Mouse (Mus musculus) liver, embryonic 11.5 days (tissue): ENCODE measurements around the gene Vipr2. TPM values are rescaled to one million over a fixed set of nuclear protein-coding genes. Genes with fewer than 3 reads are reported as not detected.

ENCODE experiments used
- ATAC-seq: fragments of 200-750 bp; cut with Nextera tagmentation; replicated peaks from 2 replicates; pipeline ENCODE4 v1.8.0; 2017; ENCODE audit warnings: moderate number of reproducible peaks, mild to moderate bottlenecking, moderate TSS enrichment, moderate library complexity; ENCODE audit not compliant: low FRiP score
- DNase-seq: peaks from one replicate; pipeline ENCODE4 v3.0.0-alpha.2; 2017; ENCODE audit warnings: low spot score
- H3K27ac ChIP-seq: fragments of 300-500 bp; sonication (generic); 2 replicates; pipeline ENCODE4 v1.5.1; 2014; ENCODE audit warnings: mild to moderate bottlenecking, low read depth, low read length, control low read depth
- H3K27me3 ChIP-seq: fragments of 300-500 bp; sonication (generic); replicated peaks from 2 replicates; pipeline ENCODE4 v1.6.1; 2014; ENCODE audit warnings: low read length, mixed read lengths; ENCODE audit not compliant: control insufficient read depth, insufficient read depth
- H3K36me3 ChIP-seq: fragments of 300-500 bp; sonication (generic); 2 replicates; pipeline ENCODE4 v1.6.1; 2014; ENCODE audit warnings: mild to moderate bottlenecking, low read length, moderate library complexity, mixed read lengths; ENCODE audit not compliant: control insufficient read depth, insufficient read depth
- H3K4me1 ChIP-seq: fragments of 300-500 bp; sonication (generic); replicated peaks from 2 replicates; pipeline ENCODE4 v1.6.1; 2014; ENCODE audit warnings: low read length, mixed read lengths; ENCODE audit not compliant: control insufficient read depth, insufficient read depth
- H3K4me2 ChIP-seq: fragments of 300-500 bp; sonication (generic); 2 replicates; pipeline ENCODE4 v1.6.1; 2014; ENCODE audit warnings: mild to moderate bottlenecking, control low read depth, moderate library complexity
- H3K4me3 ChIP-seq: fragments of 300-500 bp; sonication (generic); 2 replicates; pipeline ENCODE4 v1.5.1; 2014; ENCODE audit warnings: low read depth, low read length, control low read depth
- H3K9ac ChIP-seq: fragments of 300-500 bp; sonication (generic); 2 replicates; pipeline ENCODE4 v1.6.1; 2014; ENCODE audit warnings: low read depth, low read length, control low read depth
- H3K9me3 ChIP-seq: fragments of 300-500 bp; sonication (generic); 2 replicates; pipeline ENCODE4 v1.6.1; 2016; ENCODE audit warnings: low read length, inconsistent platforms, mixed read lengths; ENCODE audit not compliant: control insufficient read depth
- WGBS: fragments of 180-500 bp; shearing (Covaris S2); extraction: QIAGEN DNeasy Blood & Tissue Kit; methylation state at CpG from one replicate; pipeline ENCODE4 v1.1.7; 2014; 5-methylcytosine and 5-hydroxymethylcytosine counted together
- polyA plus RNA-seq: library from polyadenylated mRNA; unstranded; fragments of >200 nt; fragmentation: Nextera tagmentation; extraction: Ambion mirVana; gene quantifications from 2 replicates; pipeline ENCODE4 v1.2.1, GENCODE M21; 2014

Gene Vipr2
- polyA plus RNA-seq, 1 experiment from 2014 or later = 0.40 TPM

GRCm38 (mm10) chr12:116086951-116087600 is 9.6 kb downstream of the Vipr2 start:
- Histone ChIP-seq H3K9me3 (no peaks in the 10 kb centered on the region), H3K4me3 (no peak overlapping the region), H3K4me1 (no peaks in the 10 kb centered on the region), H3K4me2 (no peak overlapping the region), H3K27ac (no peak overlapping the region), H3K27me3 (no peaks in the 10 kb centered on the region), H3K36me3 (no peaks in the 10 kb centered on the region), H3K9ac (no peak overlapping the region)
- DNase-seq (no peak), ATAC-seq (no peak)
- 72% methylated on average over 5 of the region's 5 CpGs for WGBS

GRCm38 (mm10) chr12:116089836-116090235 is 12.3 kb downstream of the Vipr2 start:
- 90% methylated on average over 3 of the region's 3 CpGs for WGBS
- ATAC-seq (no peak), DNase-seq (no peak)
- H3K4me3 ChIP-seq = no peak overlapping the region
- H3K4me1 ChIP-seq = no peaks in the 10 kb centered on the region
- H3K27ac ChIP-seq = no peak overlapping the region
- H3K9ac ChIP-seq = no peak overlapping the region
- H3K27me3 ChIP-seq = no peaks in the 10 kb centered on the region
- H3K9me3 ChIP-seq = no peaks in the 10 kb centered on the region
- H3K4me2 ChIP-seq = no peak overlapping the region
- no peaks in the 10 kb centered on the region for H3K36me3 ChIP-seq

GRCm38 (mm10) chr12:116094765-116095555 is 17.4 kb downstream of the Vipr2 start:
- Histone ChIP-seq H3K4me3 (no peak overlapping the region), H3K27ac (no peak overlapping the region), H3K9me3 (no peaks in the 10 kb centered on the region), H3K36me3 (no peaks in the 10 kb centered on the region), H3K27me3 (no peaks in the 10 kb centered on the region), H3K4me1 (no peaks in the 10 kb centered on the region), H3K9ac (no peak overlapping the region), H3K4me2 (no peak overlapping the region)
- ATAC-seq (no peak), DNase-seq (no peak)
- 76% methylated on average over 14 of the region's 14 CpGs for WGBS

GRCm38 (mm10) chr12:116096361-116096904 is 18.9 kb downstream of the Vipr2 start:
- DNase-seq (no peak), ATAC-seq (no peak)
- H3K4me1 ChIP-seq = no peaks in the 10 kb centered on the region
- 64% methylated on average over 3 of the region's 3 CpGs for WGBS
- H3K9me3 ChIP-seq = no peaks in the 10 kb centered on the region
- H3K4me2 ChIP-seq = no peak overlapping the region
- H3K27me3 ChIP-seq = no peaks in the 10 kb centered on the region
- H3K9ac ChIP-seq = no peak overlapping the region
- no peak overlapping the region for H3K27ac ChIP-seq
- H3K4me3 ChIP-seq = no peak overlapping the region
- no peaks in the 10 kb centered on the region for H3K36me3 ChIP-seq

GRCm38 (mm10) chr12:116097166-116097565 is 19.6 kb downstream of the Vipr2 start:
- no peaks in the 10 kb centered on the region for H3K36me3 ChIP-seq
- H3K27me3 ChIP-seq = no peaks in the 10 kb centered on the region
- WGBS = 80% methylated on average over 8 of the region's 8 CpGs
- H3K4me2 ChIP-seq = no peak overlapping the region
- DNase-seq (no peak), ATAC-seq (no peak)
- no peak overlapping the region for H3K27ac ChIP-seq
- no peaks in the 10 kb centered on the region for H3K4me1 ChIP-seq
- H3K9ac ChIP-seq = no peak overlapping the region
- H3K4me3 ChIP-seq = no peak overlapping the region
- no peaks in the 10 kb centered on the region for H3K9me3 ChIP-seq

- H3K4me1 ChIP-seq = no peaks in the 10 kb centered on the region
- no peak overlapping the region for H3K4me3 ChIP-seq
- no peak overlapping the region for H3K4me2 ChIP-seq
- no peaks in the 10 kb centered on the region for H3K9me3 ChIP-seq
- H3K36me3 ChIP-seq = no peaks in the 10 kb centered on the region
- ATAC-seq = no peak
- 78% methylated on average over 2 of the region's 2 CpGs for WGBS
- no peaks in the 10 kb centered on the region for H3K27me3 ChIP-seq
- no peak overlapping the region for H3K27ac ChIP-seq
- no peak overlapping the region for H3K9ac ChIP-seq
- DNase-seq = no peak
Measured at GRCm38 (mm10) chr12:116101945-116102344, 24.4 kb downstream of the Vipr2 start.

- Histone ChIP-seq H3K27me3 (no peaks in the 10 kb centered on the region), H3K4me3 (no peak overlapping the region), H3K4me2 (no peak overlapping the region), H3K4me1 (no peaks in the 10 kb centered on the region), H3K27ac (no peak overlapping the region), H3K36me3 (no peaks in the 10 kb centered on the region), H3K9ac (no peak overlapping the region), H3K9me3 (no peaks in the 10 kb centered on the region)
- ATAC-seq (no peak), DNase-seq (no peak)
- WGBS = 75% methylated on average over 9 of the region's 9 CpGs
Measured at GRCm38 (mm10) chr12:116109451-116110353, 32.2 kb downstream of the Vipr2 start.

- Histone ChIP-seq H3K27me3 (no peaks in the 10 kb centered on the region), H3K4me3 (no peak overlapping the region), H3K4me2 (no peak overlapping the region), H3K9me3 (no peaks in the 10 kb centered on the region), H3K36me3 (no peaks in the 10 kb centered on the region), H3K9ac (no peak overlapping the region), H3K27ac (no peak overlapping the region), H3K4me1 (no peaks in the 10 kb centered on the region)
- no peak for ATAC-seq
- no peak for DNase-seq
- WGBS = 73% methylated on average over 7 of the region's 7 CpGs
Measured at GRCm38 (mm10) chr12:116111007-116111694, 33.6 kb downstream of the Vipr2 start.
